Mouse (Mus musculus) embryonic facial prominence, embryonic 12.5 days (tissue): Measurements from ENCODE around the gene Zbtb7b. TPM values are rescaled to one million over a fixed set of nuclear protein-coding genes. Genes with fewer than 3 reads are reported as not detected.
"Not testable (repeated sequence)": the region's sequence is repeated elsewhere in the genome, so short reads cannot be mapped to it uniquely, and the experiment has no call there.

ENCODE experiments used
- ATAC-seq: fragments of 200-750 bp; cut with Nextera tagmentation; 2 replicates; pipeline ENCODE4 v1.8.0; 2017; ENCODE audit not compliant: insufficient number of reproducible peaks, insufficient read depth, low FRiP score, low TSS enrichment
- H3K27ac ChIP-seq: fragments of 300-500 bp; sonication (generic); 2 replicates; pipeline ENCODE4 v1.5.1; 2016; ENCODE audit warnings: mild to moderate bottlenecking
- H3K27me3 ChIP-seq: fragments of 300-500 bp; sonication (generic); 2 replicates; pipeline ENCODE4 v1.6.1; 2016; ENCODE audit warnings: mild to moderate bottlenecking, moderate library complexity
- H3K36me3 ChIP-seq: fragments of 300-500 bp; sonication (generic); 2 replicates; pipeline ENCODE4 v1.6.1; 2016; ENCODE audit warnings: mild to moderate bottlenecking
- H3K4me1 ChIP-seq: fragments of 300-500 bp; sonication (generic); 2 replicates; pipeline ENCODE4 v1.6.1; 2016
- H3K4me2 ChIP-seq: fragments of 300-500 bp; sonication (generic); replicated peaks from 2 replicates; pipeline ENCODE4 v1.6.1; 2016; ENCODE audit warnings: mild to moderate bottlenecking, moderate library complexity
- H3K4me3 ChIP-seq: fragments of 300-500 bp; sonication (generic); 2 replicates; pipeline ENCODE4 v1.5.1; 2016; ENCODE audit warnings: mild to moderate bottlenecking
- H3K9ac ChIP-seq: fragments of 300-500 bp; sonication (generic); 2 replicates; pipeline ENCODE4 v1.6.1; 2016; ENCODE audit warnings: mild to moderate bottlenecking, moderate library complexity
- H3K9me3 ChIP-seq: fragments of 300-500 bp; sonication (generic); 2 replicates; pipeline ENCODE4 v1.6.1; 2016; ENCODE audit warnings: mild to moderate bottlenecking, moderate library complexity
- WGBS: fragments of 180-500 bp; shearing (Covaris S2); methylation state at CpG from one replicate; pipeline ENCODE4 v1.1.7; 2016; 5-methylcytosine and 5-hydroxymethylcytosine counted together
- polyA plus RNA-seq: library from polyadenylated mRNA; unstranded; fragments of >200 nt; fragmentation: Nextera tagmentation; extraction: Ambion mirVana; gene quantifications from 2 replicates; pipeline ENCODE4 v1.2.1, GENCODE M21; 2016

Zbtb7b gene
- 0.83 and 1.9 TPM in 2 replicates for polyA plus RNA-seq

- Histone ChIP-seq H3K27ac (peak within 1 kb of the TSS; percentile 68), H3K27me3 (peaks cover 26% of the 10 kb centered on the region), H3K36me3 (no peaks in the 10 kb centered on the region), H3K9ac (peak within 1 kb of the TSS; percentile 58), H3K4me2 (peak within 1 kb of the TSS; percentile 97), H3K9me3 (no peaks in the 10 kb centered on the region), H3K4me3 (peak within 1 kb of the TSS; percentile 50), H3K4me1 (peaks cover 46% of the 10 kb centered on the region)
- peak; percentile 5; the same call in 1 of the 2 replicates for ATAC-seq
- under 1% methylated on average over 39 of the region's 42 CpGs for WGBS
Observed at GRCm38 (mm10) chr3:89394006-89394893, at the start of gene Zbtb7b. Gene Zbtb7b, minus strand, starts transcription at chr3:89394776.

- no peak for ATAC-seq
- H3K9ac ChIP-seq, result no peak overlapping the region
- H3K4me2 ChIP-seq, result no peak overlapping the region
- no peaks in the 10 kb centered on the region for H3K27me3 ChIP-seq
- WGBS, result 94% methylated on average over 2 of the region's 2 CpGs
- no peak overlapping the region for H3K27ac ChIP-seq
- no peak overlapping the region for H3K4me3 ChIP-seq
- peaks cover 6% of the 10 kb centered on the region for H3K4me1 ChIP-seq
- peaks cover 20% of the 10 kb centered on the region for H3K36me3 ChIP-seq
- no peaks in the 10 kb centered on the region for H3K9me3 ChIP-seq
Observed at GRCm38 (mm10) chr3:89440691-89441090, 46.1 kb upstream of the Zbtb7b start.

GRCm38 (mm10) chr3:89437269-89437668, 42.7 kb upstream of the Zbtb7b start:
- no peak for ATAC-seq
- H3K4me2 ChIP-seq, result peak overlapping the region; percentile 61
- H3K9ac ChIP-seq, result peak overlapping the region; percentile 60
- no peaks in the 10 kb centered on the region for H3K27me3 ChIP-seq
- H3K27ac ChIP-seq, result peak overlapping the region; percentile 80
- peak overlapping the region; percentile 48 for H3K4me3 ChIP-seq
- H3K4me1 ChIP-seq, result peaks cover 6% of the 10 kb centered on the region
- 34% methylated on average over 5 of the region's 5 CpGs for WGBS
- H3K36me3 ChIP-seq, result peaks cover 27% of the 10 kb centered on the region
- no peaks in the 10 kb centered on the region for H3K9me3 ChIP-seq

GRCm38 (mm10) chr3:89436176-89437113, 41.9 kb upstream of the Zbtb7b start, which contains the start of gene Pbxip1:
Gene Pbxip1, plus strand, starts transcription at chr3:89436706.
- Histone ChIP-seq H3K36me3 (peaks cover 29% of the 10 kb centered on the region), H3K4me2 (peak within 1 kb of the TSS; percentile 61), H3K27ac (peak within 1 kb of the TSS; percentile 80), H3K4me1 (peaks cover 9% of the 10 kb centered on the region), H3K27me3 (no peaks in the 10 kb centered on the region), H3K9me3 (no peaks in the 10 kb centered on the region), H3K4me3 (peak within 1 kb of the TSS; percentile 48), H3K9ac (peak within 1 kb of the TSS; percentile 60)
- 6% methylated on average over 16 of the region's 16 CpGs for whole genome bisulfite sequencing
- ATAC-seq, result peak; percentile 80

- 49% methylated on average over 7 of the region's 7 CpGs for WGBS
- H3K9ac ChIP-seq, result no peak overlapping the region
- peak overlapping the region; percentile 42; the same call in 1 of the 2 replicates for H3K27ac ChIP-seq
- no peaks in the 10 kb centered on the region for H3K27me3 ChIP-seq
- peaks cover 27% of the 10 kb centered on the region for H3K36me3 ChIP-seq
- no peak overlapping the region for H3K4me3 ChIP-seq
- H3K9me3 ChIP-seq, result no peaks in the 10 kb centered on the region
- peaks cover 16% of the 10 kb centered on the region for H3K4me1 ChIP-seq
- no peak overlapping the region for H3K4me2 ChIP-seq
- ATAC-seq, result no peak
Observed at GRCm38 (mm10) chr3:89435041-89435440, 40.5 kb upstream of the Zbtb7b start.

GRCm38 (mm10) chr3:89434532-89434931, 40.0 kb upstream of the Zbtb7b start:
- Histone ChIP-seq H3K27ac (peak overlapping the region; percentile 42; the same call in 1 of the 2 replicates), H3K4me2 (no peak overlapping the region)
- 84% methylated on average over 11 of the region's 11 CpGs for WGBS

GRCm38 (mm10) chr3:89432606-89433005, 38.0 kb upstream of the Zbtb7b start:
- Histone ChIP-seq H3K27ac (no peak overlapping the region), H3K36me3 (peaks cover 32% of the 10 kb centered on the region), H3K4me3 (no peak overlapping the region), H3K9ac (no peak overlapping the region), H3K4me2 (no peak overlapping the region), H3K4me1 (peaks cover 16% of the 10 kb centered on the region), H3K27me3 (no peaks in the 10 kb centered on the region), H3K9me3 (no peaks in the 10 kb centered on the region)
- ATAC-seq, result no peak
- WGBS, result 86% methylated on average over 8 of the region's 8 CpGs

More at GRCm38 (mm10) chr3:89434532-89434931, 40.0 kb upstream of the Zbtb7b start:
- Histone ChIP-seq H3K36me3 (peaks cover 27% of the 10 kb centered on the region), H3K27me3 (no peaks in the 10 kb centered on the region), H3K4me3 (no peak overlapping the region), H3K9me3 (no peaks in the 10 kb centered on the region), H3K4me1 (peaks cover 16% of the 10 kb centered on the region), H3K9ac (no peak overlapping the region)
- ATAC-seq, result no peak

GRCm38 (mm10) chr3:89430171-89431159, 35.9 kb upstream of the Zbtb7b start, which contains the start of gene Pygo2:
Gene Pygo2, plus strand, starts transcription at chr3:89430214.
- H3K27ac ChIP-seq, result peak within 1 kb of the TSS; percentile 89
- H3K4me3 ChIP-seq, result peak within 1 kb of the TSS; percentile 91
- no peaks in the 10 kb centered on the region for H3K9me3 ChIP-seq
- WGBS, result 3% methylated on average over 65 of the region's 68 CpGs
- peak within 1 kb of the TSS; percentile 76 for H3K4me2 ChIP-seq
- H3K4me1 ChIP-seq, result peaks cover 10% of the 10 kb centered on the region
- ATAC-seq, result peak; percentile 98
- H3K9ac ChIP-seq, result peak within 1 kb of the TSS; percentile 93
- peaks cover 53% of the 10 kb centered on the region for H3K36me3 ChIP-seq
- no peaks in the 10 kb centered on the region for H3K27me3 ChIP-seq

- not testable (repeated sequence) for H3K27ac ChIP-seq, H3K4me3 ChIP-seq, H3K4me2 ChIP-seq, ATAC-seq, H3K9ac ChIP-seq, H3K27me3 ChIP-seq, H3K9me3 ChIP-seq
- Histone ChIP-seq H3K4me1 (peaks cover 10% of the 10 kb centered on the region), H3K36me3 (peaks cover 60% of the 10 kb centered on the region)
- 96% methylated on average over 7 of the region's 7 CpGs for WGBS
Observed at GRCm38 (mm10) chr3:89429021-89429420, 34.4 kb upstream of the Zbtb7b start.

- Histone ChIP-seq H3K9ac (no peak overlapping the region), H3K27ac (no peak overlapping the region), H3K9me3 (no peaks in the 10 kb centered on the region), H3K4me3 (no peak overlapping the region), H3K36me3 (peaks cover 44% of the 10 kb centered on the region), H3K4me2 (no peak overlapping the region), H3K27me3 (no peaks in the 10 kb centered on the region), H3K4me1 (peaks cover 24% of the 10 kb centered on the region)
- 86% methylated on average over 4 of the region's 4 CpGs for WGBS
- ATAC-seq, result no peak
Observed at GRCm38 (mm10) chr3:89425876-89426275, 31.3 kb upstream of the Zbtb7b start.
